Mouse (Mus musculus) liver, embryonic 11.5 days (tissue): ENCODE measurements around the gene Slc39a12. TPM values are rescaled to one million over a fixed set of nuclear protein-coding genes. Genes with fewer than 3 reads are reported as not detected.

ENCODE experiments used
- ATAC-seq: fragments of 200-750 bp; cut with Nextera tagmentation; replicated peaks from 2 replicates; pipeline ENCODE4 v1.8.0; 2017; ENCODE audit warnings: moderate number of reproducible peaks, mild to moderate bottlenecking, moderate TSS enrichment, moderate library complexity; ENCODE audit not compliant: low FRiP score
- DNase-seq: peaks from one replicate; pipeline ENCODE4 v3.0.0-alpha.2; 2017; ENCODE audit warnings: low spot score
- H3K27ac ChIP-seq: fragments of 300-500 bp; sonication (generic); 2 replicates; pipeline ENCODE4 v1.5.1; 2014; ENCODE audit warnings: mild to moderate bottlenecking, low read depth, low read length, control low read depth
- H3K27me3 ChIP-seq: fragments of 300-500 bp; sonication (generic); replicated peaks from 2 replicates; pipeline ENCODE4 v1.6.1; 2014; ENCODE audit warnings: low read length, mixed read lengths; ENCODE audit not compliant: control insufficient read depth, insufficient read depth
- H3K36me3 ChIP-seq: fragments of 300-500 bp; sonication (generic); 2 replicates; pipeline ENCODE4 v1.6.1; 2014; ENCODE audit warnings: mild to moderate bottlenecking, low read length, moderate library complexity, mixed read lengths; ENCODE audit not compliant: control insufficient read depth, insufficient read depth
- H3K4me1 ChIP-seq: fragments of 300-500 bp; sonication (generic); replicated peaks from 2 replicates; pipeline ENCODE4 v1.6.1; 2014; ENCODE audit warnings: low read length, mixed read lengths; ENCODE audit not compliant: control insufficient read depth, insufficient read depth
- H3K4me2 ChIP-seq: fragments of 300-500 bp; sonication (generic); 2 replicates; pipeline ENCODE4 v1.6.1; 2014; ENCODE audit warnings: mild to moderate bottlenecking, control low read depth, moderate library complexity
- H3K4me3 ChIP-seq: fragments of 300-500 bp; sonication (generic); 2 replicates; pipeline ENCODE4 v1.5.1; 2014; ENCODE audit warnings: low read depth, low read length, control low read depth
- H3K9ac ChIP-seq: fragments of 300-500 bp; sonication (generic); 2 replicates; pipeline ENCODE4 v1.6.1; 2014; ENCODE audit warnings: low read depth, low read length, control low read depth
- H3K9me3 ChIP-seq: fragments of 300-500 bp; sonication (generic); 2 replicates; pipeline ENCODE4 v1.6.1; 2016; ENCODE audit warnings: low read length, inconsistent platforms, mixed read lengths; ENCODE audit not compliant: control insufficient read depth
- WGBS: fragments of 180-500 bp; shearing (Covaris S2); extraction: QIAGEN DNeasy Blood & Tissue Kit; methylation state at CpG from one replicate; pipeline ENCODE4 v1.1.7; 2014; 5-methylcytosine and 5-hydroxymethylcytosine counted together
- polyA plus RNA-seq: library from polyadenylated mRNA; unstranded; fragments of >200 nt; fragmentation: Nextera tagmentation; extraction: Ambion mirVana; gene quantifications from 2 replicates; pipeline ENCODE4 v1.2.1, GENCODE M21; 2014

Slc39a12 gene
- polyA plus RNA-seq, 1 experiment from 2014 or later, result 0.08 TPM

- H3K9ac ChIP-seq, result no peak overlapping the region
- WGBS, result 75% methylated on average over 7 of the region's 7 CpGs
- H3K27me3 ChIP-seq, result no peaks in the 10 kb centered on the region
- no peak overlapping the region for H3K27ac ChIP-seq
- no peaks in the 10 kb centered on the region for H3K9me3 ChIP-seq
- H3K36me3 ChIP-seq, result no peaks in the 10 kb centered on the region
- ATAC-seq (no peak), DNase-seq (no peak)
- no peaks in the 10 kb centered on the region for H3K4me1 ChIP-seq
- H3K4me2 ChIP-seq, result no peak overlapping the region
- H3K4me3 ChIP-seq, result no peak overlapping the region
Observed at GRCm38 (mm10) chr2:14454946-14455631, 67.0 kb downstream of the Slc39a12 start.

- H3K27ac ChIP-seq, result no peak overlapping the region
- H3K27me3 ChIP-seq, result no peaks in the 10 kb centered on the region
- H3K4me2 ChIP-seq, result no peak overlapping the region
- H3K9ac ChIP-seq, result no peak overlapping the region
- no peaks in the 10 kb centered on the region for H3K4me1 ChIP-seq
- ATAC-seq (no peak), DNase-seq (no peak)
- H3K4me3 ChIP-seq, result no peak overlapping the region
- no peaks in the 10 kb centered on the region for H3K36me3 ChIP-seq
- 64% methylated on average over 1 of the region's 1 CpGs for WGBS
- no peaks in the 10 kb centered on the region for H3K9me3 ChIP-seq
Observed at GRCm38 (mm10) chr2:14464438-14464837, 76.3 kb downstream of the Slc39a12 start.

GRCm38 (mm10) chr2:14494132-14494531 lies 106.0 kb downstream of the Slc39a12 start:
- Histone ChIP-seq H3K4me3 (no peak overlapping the region), H3K9me3 (no peaks in the 10 kb centered on the region), H3K27ac (no peak overlapping the region), H3K9ac (no peak overlapping the region), H3K4me1 (no peaks in the 10 kb centered on the region), H3K27me3 (no peaks in the 10 kb centered on the region), H3K4me2 (no peak overlapping the region), H3K36me3 (no peaks in the 10 kb centered on the region)
- DNase-seq, result no peak
- WGBS, result 70% methylated on average over 5 of the region's 5 CpGs
- ATAC-seq, result no peak

DNA sequence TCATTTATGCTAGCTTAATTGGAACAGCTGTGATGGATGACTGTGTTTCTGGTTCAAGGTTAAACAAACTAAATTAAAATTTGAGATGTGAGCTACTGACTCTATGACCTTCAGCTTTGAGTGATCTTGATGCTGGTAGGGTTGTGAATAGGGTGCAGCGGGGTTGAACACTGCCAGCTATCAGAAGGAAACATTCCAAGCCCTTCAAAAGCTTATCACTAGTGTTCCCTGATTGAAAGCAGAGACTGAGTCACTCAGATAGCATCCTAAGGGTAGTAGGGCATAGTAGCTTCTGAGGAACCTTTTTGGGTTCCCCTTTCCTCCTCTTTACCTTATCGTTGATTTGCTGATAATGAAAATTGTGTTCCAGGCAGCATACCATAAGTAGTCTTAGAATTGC lies 108.0 kb downstream of the Slc39a12 start:
- Histone ChIP-seq H3K4me3 (no peak overlapping the region), H3K4me1 (no peaks in the 10 kb centered on the region), H3K4me2 (no peak overlapping the region), H3K27me3 (no peaks in the 10 kb centered on the region), H3K27ac (no peak overlapping the region), H3K9me3 (no peaks in the 10 kb centered on the region), H3K36me3 (no peaks in the 10 kb centered on the region), H3K9ac (no peak overlapping the region)
- DNase-seq (no peak), ATAC-seq (no peak)
- WGBS, result 36% methylated on average over 2 of the region's 2 CpGs

GRCm38 (mm10) chr2:14502482-14502881 lies 114.4 kb downstream of the Slc39a12 start:
- H3K36me3 ChIP-seq, result no peaks in the 10 kb centered on the region
- no peak overlapping the region for H3K27ac ChIP-seq
- no peaks in the 10 kb centered on the region for H3K4me1 ChIP-seq
- H3K27me3 ChIP-seq, result no peaks in the 10 kb centered on the region
- H3K4me3 ChIP-seq, result no peak overlapping the region
- H3K9me3 ChIP-seq, result no peaks in the 10 kb centered on the region
- H3K9ac ChIP-seq, result no peak overlapping the region
- no peak for DNase-seq
- ATAC-seq, result no peak
- 43% methylated on average over 3 of the region's 3 CpGs for WGBS
- no peak overlapping the region for H3K4me2 ChIP-seq

DNA sequence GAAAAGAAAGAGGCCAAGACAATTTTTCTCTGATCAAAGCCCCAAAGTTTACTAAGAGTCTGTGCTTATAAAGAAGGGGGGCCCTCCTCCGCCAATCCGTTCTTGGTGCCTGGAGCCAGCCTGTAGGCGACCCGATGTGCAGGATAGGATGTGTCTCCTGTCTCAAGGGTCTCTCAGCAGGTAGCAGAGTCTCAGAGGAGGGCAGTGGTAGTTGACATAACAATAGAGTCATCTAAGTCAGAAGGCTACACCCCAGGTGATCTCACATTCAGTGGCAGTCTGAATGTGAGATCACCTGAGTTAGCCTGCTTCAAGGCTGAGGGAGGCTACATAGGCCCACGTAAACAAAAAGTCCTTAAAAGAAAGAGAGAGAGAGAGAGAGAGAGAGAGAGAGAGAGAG lies 130.1 kb downstream of the Slc39a12 start:
- Histone ChIP-seq H3K27me3 (no peaks in the 10 kb centered on the region), H3K4me2 (no peak overlapping the region), H3K36me3 (no peaks in the 10 kb centered on the region), H3K27ac (no peak overlapping the region), H3K9ac (no peak overlapping the region), H3K9me3 (no peaks in the 10 kb centered on the region), H3K4me3 (no peak overlapping the region), H3K4me1 (no peaks in the 10 kb centered on the region)
- ATAC-seq (no peak), DNase-seq (no peak)
- WGBS, result 70% methylated on average over 5 of the region's 5 CpGs

DNA sequence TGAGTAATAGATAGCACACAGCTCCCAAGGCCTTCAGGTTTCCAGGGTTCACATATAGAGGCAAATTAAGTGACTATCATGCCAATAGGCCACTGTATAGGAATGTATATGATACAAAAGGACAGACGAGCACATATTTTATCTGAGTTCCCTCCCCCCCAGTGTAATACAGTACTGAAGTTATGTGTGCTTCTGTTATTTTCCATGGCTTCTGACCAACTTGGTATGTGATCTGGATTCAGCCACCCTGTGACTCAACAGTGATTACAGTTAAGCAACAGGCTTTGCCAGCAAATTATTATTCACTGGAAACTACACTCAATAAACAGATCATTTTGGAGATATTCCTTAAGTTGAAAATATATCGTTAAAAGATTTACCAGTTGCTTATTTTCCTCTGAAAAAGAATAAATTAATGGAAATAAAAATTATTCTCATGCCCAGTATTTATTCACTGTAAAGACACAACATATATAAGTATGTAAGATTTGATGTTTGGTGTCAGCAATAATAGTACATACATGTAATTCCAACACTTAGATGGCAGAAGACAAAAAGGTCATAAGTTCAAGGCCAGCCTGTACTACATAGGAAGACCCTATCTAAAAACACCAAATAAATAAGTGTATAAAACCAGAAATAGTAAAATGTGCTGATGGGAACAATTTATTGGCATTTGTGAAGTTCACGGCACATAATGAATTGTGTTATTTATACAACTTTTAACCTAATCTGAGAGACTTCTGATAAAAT lies 146.4 kb downstream of the Slc39a12 start:
- H3K4me1 ChIP-seq, result no peaks in the 10 kb centered on the region
- H3K36me3 ChIP-seq, result no peaks in the 10 kb centered on the region
- no peaks in the 10 kb centered on the region for H3K9me3 ChIP-seq
- H3K27ac ChIP-seq, result no peak overlapping the region
- no peak overlapping the region for H3K9ac ChIP-seq
- no peak overlapping the region for H3K4me3 ChIP-seq
- DNase-seq (no peak), ATAC-seq (no peak)
- WGBS, result 86% methylated on average over 3 of the region's 3 CpGs
- H3K27me3 ChIP-seq, result no peaks in the 10 kb centered on the region
- no peak overlapping the region for H3K4me2 ChIP-seq

- 85% methylated on average over 3 of the region's 3 CpGs for WGBS
- no peaks in the 10 kb centered on the region for H3K4me1 ChIP-seq
- DNase-seq (no peak), ATAC-seq (no peak)
- no peak overlapping the region for H3K4me3 ChIP-seq
- no peaks in the 10 kb centered on the region for H3K9me3 ChIP-seq
- H3K36me3 ChIP-seq, result no peaks in the 10 kb centered on the region
- no peak overlapping the region for H3K27ac ChIP-seq
- H3K9ac ChIP-seq, result no peak overlapping the region
- no peaks in the 10 kb centered on the region for H3K27me3 ChIP-seq
- no peak overlapping the region for H3K4me2 ChIP-seq
Observed at GRCm38 (mm10) chr2:14535246-14535671, 147.1 kb downstream of the Slc39a12 start.

DNA sequence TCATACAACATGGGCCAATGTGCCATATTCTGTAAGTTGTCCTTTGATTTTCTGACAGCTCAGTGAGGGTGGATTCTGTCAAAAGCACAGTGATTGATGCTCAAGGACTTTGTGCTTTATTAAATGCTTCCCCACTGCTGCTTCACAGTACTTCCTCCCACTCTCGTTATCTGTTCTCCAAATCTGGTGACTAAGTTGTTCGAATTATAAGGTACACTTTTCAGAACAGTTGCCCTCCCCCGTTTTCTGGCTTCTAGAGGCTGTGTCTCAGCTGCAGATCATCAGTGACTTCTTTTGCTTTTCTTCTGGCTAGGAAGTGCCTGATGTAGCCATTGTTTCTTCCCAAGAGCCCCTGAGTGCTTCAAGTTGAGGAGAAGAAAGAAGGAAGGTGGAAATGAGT lies 149.7 kb downstream of the Slc39a12 start:
- Histone ChIP-seq H3K9me3 (no peaks in the 10 kb centered on the region), H3K4me2 (no peak overlapping the region), H3K9ac (no peak overlapping the region), H3K4me3 (no peak overlapping the region), H3K4me1 (no peaks in the 10 kb centered on the region), H3K36me3 (no peaks in the 10 kb centered on the region), H3K27me3 (no peaks in the 10 kb centered on the region), H3K27ac (no peak overlapping the region)
- ATAC-seq (no peak), DNase-seq (no peak)
- 45% methylated on average over 3 of the region's 3 CpGs for WGBS
